Mouse (Mus musculus) hindbrain, embryonic 11.5 days (tissue): ENCODE measurements around the gene Coch. TPM values are rescaled to one million over a fixed set of nuclear protein-coding genes. Genes with fewer than 3 reads are reported as not detected.
A peak's percentile ranks its signal among the peaks of the same experiment; 100 is the strongest.
"Not testable (repeated sequence)": the region's sequence is repeated elsewhere in the genome, so short reads cannot be mapped to it uniquely, and the experiment has no call there.

Experiments used
- ATAC-seq: fragments of 200-750 bp; cut with Nextera tagmentation; 2 replicates; pipeline ENCODE4 v1.8.0; 2017; ENCODE audit warnings: mild to moderate bottlenecking, moderate TSS enrichment, moderate library complexity; ENCODE audit not compliant: low FRiP score
- DNase-seq: peaks from one replicate; pipeline ENCODE4 v3.0.0-alpha.2; 2015; ENCODE audit warnings: low spot score
- H3K27ac ChIP-seq: fragments of 300-500 bp; sonication (generic); 2 replicates; pipeline ENCODE4 v1.5.1; 2014; ENCODE audit warnings: mild to moderate bottlenecking, low read depth, low read length
- H3K27me3 ChIP-seq: fragments of 300-500 bp; sonication (generic); 2 replicates; pipeline ENCODE4 v1.6.1; 2014; ENCODE audit warnings: mild to moderate bottlenecking, low read length, moderate library complexity, mixed read lengths; ENCODE audit not compliant: control insufficient read depth, insufficient read depth
- H3K36me3 ChIP-seq: fragments of 300-500 bp; sonication (generic); 2 replicates; pipeline ENCODE4 v1.6.1; 2014; ENCODE audit warnings: mild to moderate bottlenecking, low read length, moderate library complexity, mixed read lengths; ENCODE audit not compliant: control insufficient read depth, insufficient read depth
- H3K4me1 ChIP-seq: fragments of 300-500 bp; sonication (generic); replicated peaks from 2 replicates; pipeline ENCODE4 v1.6.1; 2014; ENCODE audit warnings: low read length, mixed read lengths; ENCODE audit not compliant: control insufficient read depth, insufficient read depth
- H3K4me2 ChIP-seq: fragments of 300-500 bp; sonication (generic); replicated peaks from 2 replicates; pipeline ENCODE4 v1.6.1; 2014; ENCODE audit warnings: mild to moderate bottlenecking, low read depth, low read length
- H3K4me3 ChIP-seq: fragments of 300-500 bp; sonication (generic); 2 replicates; pipeline ENCODE4 v1.5.1; 2014; ENCODE audit warnings: low read depth, low read length
- H3K9ac ChIP-seq: fragments of 300-500 bp; sonication (generic); 2 replicates; pipeline ENCODE4 v1.6.1; 2014; ENCODE audit warnings: low read depth, low read length
- H3K9me3 ChIP-seq: fragments of 300-500 bp; sonication (generic); 2 replicates; pipeline ENCODE4 v1.6.1; 2016; ENCODE audit warnings: low read length; ENCODE audit not compliant: control insufficient read depth
- WGBS: fragments of 180-500 bp; shearing (Covaris S2); extraction: QIAGEN DNeasy Blood & Tissue Kit; methylation state at CpG from one replicate; pipeline ENCODE4 v1.1.7; 2014; 5-methylcytosine and 5-hydroxymethylcytosine counted together
- polyA plus RNA-seq: library from polyadenylated mRNA; unstranded; fragments of >200 nt; fragmentation: Nextera tagmentation; extraction: Ambion mirVana; gene quantifications from 2 replicates; pipeline ENCODE4 v1.2.1, GENCODE M21; 2014

Gene Coch
- 6.3 and 8.8 TPM in 2 replicates for polyA plus RNA-seq

- ATAC-seq (peak; percentile 86), DNase-seq (peak; percentile 70)
- peaks cover 4% of the 10 kb centered on the region; the same call in 1 of the 2 replicates for H3K4me1 ChIP-seq
- no peaks in the 10 kb centered on the region for H3K36me3 ChIP-seq
- peak within 1 kb of the TSS; percentile 72 for H3K9ac ChIP-seq
- peak within 1 kb of the TSS; percentile 63 for H3K4me3 ChIP-seq
- under 1% methylated on average over 75 of the region's 79 CpGs for WGBS
- H3K4me2 ChIP-seq, result peak within 1 kb of the TSS; percentile 84
- peaks cover 20% of the 10 kb centered on the region for H3K27me3 ChIP-seq
- H3K9me3 ChIP-seq, result no peaks in the 10 kb centered on the region
- H3K27ac ChIP-seq, result no peak within 1 kb of the TSS
Observed at GRCm38 (mm10) chr12:51593229-51594029, at the start of gene Coch. Coch (plus strand) TSS chr12:51593341.

GRCm38 (mm10) chr12:51543402-51543960 is 49.7 kb upstream of the Coch start:
- no peaks in the 10 kb centered on the region for H3K4me1 ChIP-seq
- 84% methylated on average over 9 of the region's 9 CpGs for WGBS

DNA sequence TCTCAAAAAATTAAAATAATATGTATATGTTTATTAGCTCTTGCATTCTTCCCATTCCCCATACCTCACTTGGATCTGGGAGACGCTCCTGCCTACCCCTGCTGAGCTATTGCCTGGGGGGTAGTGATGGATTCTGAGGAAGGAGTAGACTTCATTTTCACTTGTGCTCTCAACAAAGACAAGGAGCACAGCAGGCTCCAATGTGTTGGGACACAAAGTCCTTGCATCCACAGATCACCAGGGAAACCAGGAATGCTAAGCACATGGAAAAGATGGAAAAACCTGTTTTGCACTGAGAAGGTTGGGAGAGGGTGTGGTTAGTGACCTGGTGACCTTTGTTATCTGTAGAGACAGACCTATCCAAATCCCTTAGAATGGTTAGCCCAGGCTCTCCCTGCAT is 38.1 kb upstream of the Coch start:
- no peaks in the 10 kb centered on the region for H3K36me3 ChIP-seq
- no peak overlapping the region for H3K27ac ChIP-seq
- H3K4me3 ChIP-seq, result no peak overlapping the region
- no peaks in the 10 kb centered on the region for H3K27me3 ChIP-seq
- no peaks in the 10 kb centered on the region for H3K9me3 ChIP-seq
- H3K4me2 ChIP-seq, result no peak overlapping the region
- DNase-seq, result no peak
- no peak for ATAC-seq
- WGBS, result 74% methylated on average over 1 of the region's 1 CpGs
- no peaks in the 10 kb centered on the region for H3K4me1 ChIP-seq
- no peak overlapping the region for H3K9ac ChIP-seq

More at GRCm38 (mm10) chr12:51543402-51543960, 49.7 kb upstream of the Coch start:
- H3K27ac ChIP-seq, result no peak overlapping the region
- H3K9ac ChIP-seq, result no peak overlapping the region
- H3K27me3 ChIP-seq, result no peaks in the 10 kb centered on the region
- no peak overlapping the region for H3K4me2 ChIP-seq
- no peaks in the 10 kb centered on the region for H3K9me3 ChIP-seq
- ATAC-seq, result no peak
- H3K36me3 ChIP-seq, result no peaks in the 10 kb centered on the region
- no peak overlapping the region for H3K4me3 ChIP-seq
- no peak for DNase-seq

- H3K4me1 ChIP-seq, result no peaks in the 10 kb centered on the region
- ATAC-seq (no peak), DNase-seq (no peak)
- H3K4me2 ChIP-seq, result no peak overlapping the region
- H3K27ac ChIP-seq, result no peak overlapping the region
- no peaks in the 10 kb centered on the region for H3K27me3 ChIP-seq
- H3K4me3 ChIP-seq, result no peak overlapping the region
- no peak overlapping the region for H3K9ac ChIP-seq
- no peaks in the 10 kb centered on the region for H3K9me3 ChIP-seq
- no peaks in the 10 kb centered on the region for H3K36me3 ChIP-seq
- 88% methylated on average over 9 of the region's 9 CpGs for WGBS
Observed at GRCm38 (mm10) chr12:51561416-51561815, 31.7 kb upstream of the Coch start.

DNA sequence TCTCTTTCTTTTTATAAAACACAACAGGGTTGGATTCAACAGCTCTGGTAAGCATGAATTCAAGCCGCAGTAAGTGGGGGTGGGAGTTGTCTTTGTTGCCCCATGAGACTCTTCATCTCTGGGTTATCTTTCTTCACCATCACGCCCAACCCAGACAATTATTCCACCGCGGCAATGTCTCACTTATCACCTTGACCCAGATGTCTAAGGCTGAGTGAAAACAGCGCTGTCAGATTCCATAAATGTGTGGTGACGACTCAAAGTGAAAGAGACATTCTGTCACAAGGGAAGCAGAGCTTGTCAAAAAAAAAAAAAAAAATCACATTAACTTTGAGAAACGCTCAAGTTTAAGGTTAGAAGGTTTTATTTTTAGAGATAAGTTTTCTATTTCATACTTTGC is 25.9 kb upstream of the Coch start:
- 79% methylated on average over 7 of the region's 7 CpGs for WGBS
- Histone ChIP-seq H3K36me3 (no peaks in the 10 kb centered on the region), H3K4me2 (no peak overlapping the region), H3K4me1 (no peaks in the 10 kb centered on the region), H3K27me3 (no peaks in the 10 kb centered on the region), H3K9me3 (no peaks in the 10 kb centered on the region), H3K9ac (no peak overlapping the region), H3K4me3 (no peak overlapping the region), H3K27ac (no peak overlapping the region)
- no peak for DNase-seq
- ATAC-seq, result no peak

- ATAC-seq, result no peak
- 91% methylated on average over 8 of the region's 8 CpGs for WGBS
Observed at GRCm38 (mm10) chr12:51569472-51569871, 23.7 kb upstream of the Coch start.

GRCm38 (mm10) chr12:51569944-51570343 is 23.2 kb upstream of the Coch start:
- DNase-seq (peak; percentile 11), ATAC-seq (no peak)
- H3K9ac ChIP-seq, result no peak overlapping the region
- H3K36me3 ChIP-seq, result no peaks in the 10 kb centered on the region
- no peak overlapping the region for H3K27ac ChIP-seq
- H3K4me1 ChIP-seq, result no peaks in the 10 kb centered on the region
- no peaks in the 10 kb centered on the region for H3K27me3 ChIP-seq
- no peak overlapping the region for H3K4me2 ChIP-seq
- 68% methylated on average over 7 of the region's 7 CpGs for WGBS
- no peak overlapping the region for H3K4me3 ChIP-seq
- H3K9me3 ChIP-seq, result no peaks in the 10 kb centered on the region

More at GRCm38 (mm10) chr12:51569472-51569871, 23.7 kb upstream of the Coch start:
- Histone ChIP-seq H3K36me3 (no peaks in the 10 kb centered on the region), H3K27ac (no peak overlapping the region), H3K9me3 (no peaks in the 10 kb centered on the region), H3K9ac (no peak overlapping the region), H3K4me1 (no peaks in the 10 kb centered on the region), H3K4me3 (no peak overlapping the region), H3K27me3 (no peaks in the 10 kb centered on the region), H3K4me2 (no peak overlapping the region)
- DNase-seq, result no peak

GRCm38 (mm10) chr12:51572651-51573050 is 20.5 kb upstream of the Coch start:
- no peaks in the 10 kb centered on the region for H3K36me3 ChIP-seq
- H3K4me2 ChIP-seq, result no peak overlapping the region
- no peak overlapping the region for H3K4me3 ChIP-seq
- no peaks in the 10 kb centered on the region for H3K27me3 ChIP-seq
- no peak overlapping the region for H3K27ac ChIP-seq
- H3K4me1 ChIP-seq, result no peaks in the 10 kb centered on the region
- WGBS, result 88% methylated on average over 4 of the region's 4 CpGs
- no peak for DNase-seq
- H3K9ac ChIP-seq, result no peak overlapping the region
- ATAC-seq, result no peak
- no peaks in the 10 kb centered on the region for H3K9me3 ChIP-seq

DNA sequence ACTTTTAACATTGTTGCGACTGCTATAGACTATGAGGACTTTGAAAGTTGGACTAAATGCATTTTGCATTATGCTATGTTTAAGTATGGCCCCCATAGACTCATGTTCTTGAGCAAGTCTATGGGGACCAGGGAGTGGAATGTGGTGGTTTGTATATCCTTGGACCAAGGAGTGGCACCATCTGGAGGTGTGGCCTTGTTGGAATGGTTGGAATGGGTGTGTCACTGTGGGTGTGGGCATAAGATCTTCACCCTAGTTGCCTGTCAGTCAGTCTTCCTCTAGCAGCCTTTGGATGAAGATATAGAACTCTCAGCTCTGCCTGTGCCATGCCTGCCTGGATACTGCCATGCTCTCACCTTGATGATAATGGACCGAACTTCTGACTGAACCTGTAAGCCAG is 15.3 kb upstream of the Coch start:
- H3K27ac ChIP-seq, H3K4me2 ChIP-seq, H3K4me3 ChIP-seq, H3K4me1 ChIP-seq, H3K27me3 ChIP-seq, H3K9me3 ChIP-seq, DNase-seq, H3K36me3 ChIP-seq, ATAC-seq, H3K9ac ChIP-seq: not testable (repeated sequence)
- WGBS, result 91% methylated on average over 2 of the region's 2 CpGs
